Mouse (Mus musculus) heart, adult 2 months (tissue): ENCODE results near the gene 9930111J21Rik2. TPM values are rescaled to one million over a fixed set of nuclear protein-coding genes. Genes with fewer than 3 reads are reported as not detected.
"Not testable (repeated sequence)": the region's sequence is repeated elsewhere in the genome, so short reads cannot be mapped to it uniquely, and the experiment has no call there.

Experiments used
- DNase-seq, 2 experiments: peaks; one replicate each; pipeline ENCODE4 v3.0.0; 2021
- H3K27ac ChIP-seq: fragments of 200-600 bp; 2 replicates; pipeline ENCODE4 v1.8.1; 2022
- H3K27me3 ChIP-seq: fragments of 200-500 bp; 2 replicates; pipeline ENCODE4 v1.6.1; 2012; ENCODE audit warnings: mild to moderate bottlenecking, low read length, inconsistent platforms, mixed read lengths; ENCODE audit not compliant: control insufficient read depth, insufficient read depth
- H3K36me3 ChIP-seq: fragments of 200-500 bp; 2 replicates; pipeline ENCODE4 v1.6.1; 2012; ENCODE audit warnings: low read length, inconsistent platforms; ENCODE audit not compliant: control insufficient read depth, insufficient read depth
- H3K4me1 ChIP-seq: fragments of 200-500 bp; 2 replicates; pipeline ENCODE4 v1.6.1; 2011; ENCODE audit warnings: low read length; ENCODE audit not compliant: control insufficient read depth, insufficient read depth
- H3K4me3 ChIP-seq: fragments of 200-600 bp; 2 replicates; pipeline ENCODE4 v1.8.1; 2022
- H3K79me2 ChIP-seq: fragments of 200-500 bp; replicated peaks from 2 replicates; pipeline ENCODE4 v1.6.1; 2012; ENCODE audit warnings: mild to moderate bottlenecking, inconsistent platforms, low read length, moderate library complexity, mixed read lengths; ENCODE audit not compliant: control insufficient read depth, insufficient read depth
- H3K9ac ChIP-seq: fragments of 200-500 bp; 2 replicates; pipeline ENCODE4 v1.6.1; 2012; ENCODE audit warnings: low read depth, mild to moderate bottlenecking, control low read depth, inconsistent platforms, low read length, mixed read lengths
- CTCF ChIP-seq: fragments of 200-600 bp; IDR thresholded peaks from 2 replicates; pipeline ENCODE4 v1.8.1; 2022; ENCODE audit warnings: antibody characterized with exemption, mild to moderate bottlenecking, moderate library complexity
- EP300 ChIP-seq: fragments of 200-500 bp; IDR thresholded peaks from 2 replicates; pipeline ENCODE4 v1.6.1; 2011; ENCODE audit warnings: low read depth, low read length, control low read depth; ENCODE audit not compliant: insufficient read depth
- POLR2A ChIP-seq: fragments of 200-500 bp; IDR thresholded peaks from 2 replicates; pipeline ENCODE4 v1.6.1; 2011; ENCODE audit warnings: mild to moderate bottlenecking, low read depth, low read length, control low read depth; ENCODE audit not compliant: insufficient read depth
- WGBS: fragments of 180-500 bp; shearing (Covaris S2); methylation state at CpG from one replicate; pipeline ENCODE4 v1.1.7; 2018; 5-methylcytosine and 5-hydroxymethylcytosine counted together
- intact Hi-C: fragments of 180-260 bp; cut with DNase I; formaldehyde crosslinking; loops from one replicate; pipeline ENCODE4 v1.15.1; 2025
- long read RNA-seq: library from polyadenylated mRNA; stranded (forward); transcript quantifications from one replicate; pipeline ENCODE4 v2.0.0, GENCODE M21; 2021
- polyA plus RNA-seq: library from polyadenylated mRNA; depleted of rRNA; stranded (reverse); fragments of >200 nt; gene quantifications from 2 replicates; pipeline ENCODE4 v1.2.3, GENCODE M21; 2012; rRNA removed
- total RNA-seq, 2 experiments: library from RNA; stranded (reverse); gene quantifications; 2 replicates each; pipeline ENCODE4 v1.2.3; 2021

The 9930111J21Rik2 gene
- 1 to 10 TPM; 5.5 to 7.1 TPM for total RNA-seq
- 1.9 and 4.9 TPM in 2 replicates for polyA plus RNA-seq
- long read RNA-seq: 0 reads

DNA sequence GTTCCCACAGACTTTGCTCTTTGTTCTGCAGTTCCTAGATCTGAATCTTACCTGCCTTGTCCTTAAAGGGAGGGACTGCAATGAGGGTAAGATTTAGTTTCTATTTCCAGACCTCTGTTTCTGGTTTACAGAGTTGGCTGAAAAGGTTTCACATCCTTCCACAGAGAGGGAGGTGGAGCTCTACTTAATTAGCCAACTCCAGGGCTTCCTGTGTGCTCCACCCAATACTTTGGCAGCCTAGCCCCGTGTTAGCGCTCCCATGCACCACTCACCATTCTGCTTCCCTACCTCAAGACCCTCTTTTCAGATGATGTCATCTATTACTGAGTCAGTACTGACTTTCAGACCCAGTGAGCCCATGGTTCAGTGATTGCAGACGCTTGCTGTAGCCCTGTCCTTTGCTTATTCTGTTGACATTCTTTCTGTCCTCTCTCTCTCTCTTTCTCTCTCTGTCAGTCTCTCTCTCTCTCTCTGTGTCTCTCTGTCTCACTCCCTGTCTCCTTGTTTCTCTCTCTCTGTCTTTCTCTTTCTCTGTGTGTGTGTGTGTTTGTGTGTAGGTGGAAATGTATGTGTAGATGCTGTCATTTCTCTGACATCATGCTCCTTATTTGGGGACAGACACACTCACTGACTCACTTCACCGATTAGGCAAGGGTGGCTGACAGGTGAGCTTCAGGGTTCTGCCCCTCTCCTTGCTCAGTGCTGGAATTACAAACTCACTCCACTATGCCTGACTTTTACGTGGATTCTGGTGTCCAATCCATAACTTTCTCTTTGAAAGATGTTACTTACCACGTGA is at the start of gene 9930111J21Rik2:
Gene 9930111J21Rik2 (minus strand): TSS at position 150 of the 799 bp plus-strand sequence.
- H3K4me3 ChIP-seq, H3K9ac ChIP-seq, H3K27me3 ChIP-seq, H3K27ac ChIP-seq, H3K79me2 ChIP-seq, H3K4me1 ChIP-seq, H3K36me3 ChIP-seq, intact Hi-C loops, DNase-seq: not testable (repeated sequence)
- WGBS: 56% methylated on average over 1 of the region's 6 CpGs

DNA sequence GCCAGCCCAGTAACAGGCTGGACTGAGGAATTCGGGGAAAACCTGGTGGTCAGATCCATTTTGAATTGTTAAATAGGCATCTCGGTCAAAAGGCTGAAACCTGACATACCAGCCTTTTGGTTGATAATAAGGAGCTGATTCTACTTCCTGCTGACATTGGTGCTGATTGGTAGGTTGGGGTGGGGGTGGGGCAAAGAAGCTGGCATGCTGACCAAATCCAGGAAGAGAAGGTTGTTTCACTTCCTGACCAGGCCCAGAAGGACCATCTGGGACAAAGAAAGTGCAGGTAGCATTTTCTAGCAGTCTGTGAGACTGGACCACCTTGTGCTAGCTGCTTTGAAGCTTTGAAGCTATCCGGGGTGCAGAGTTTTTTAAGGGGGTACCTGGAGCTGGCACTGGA is 49.4 kb upstream of the 9930111J21Rik2 start:
- H3K4me3 ChIP-seq: no peak overlapping the region
- no peak overlapping the region for H3K9ac ChIP-seq
- H3K4me1 ChIP-seq: no peaks in the 10 kb centered on the region
- H3K27ac ChIP-seq: no peak overlapping the region
- intact Hi-C loops: no loop called here
- H3K27me3 ChIP-seq: no peaks in the 10 kb centered on the region
- TF ChIP-seq CTCF (no peak), EP300 (no peak), POLR2A (no peak)
- no peaks in the 10 kb centered on the region; the same call in 1 of the 2 replicates for H3K36me3 ChIP-seq
- 76% methylated on average over 3 of the region's 3 CpGs for WGBS
- DNase-seq: no peak
- no peaks in the 10 kb centered on the region for H3K79me2 ChIP-seq

DNA sequence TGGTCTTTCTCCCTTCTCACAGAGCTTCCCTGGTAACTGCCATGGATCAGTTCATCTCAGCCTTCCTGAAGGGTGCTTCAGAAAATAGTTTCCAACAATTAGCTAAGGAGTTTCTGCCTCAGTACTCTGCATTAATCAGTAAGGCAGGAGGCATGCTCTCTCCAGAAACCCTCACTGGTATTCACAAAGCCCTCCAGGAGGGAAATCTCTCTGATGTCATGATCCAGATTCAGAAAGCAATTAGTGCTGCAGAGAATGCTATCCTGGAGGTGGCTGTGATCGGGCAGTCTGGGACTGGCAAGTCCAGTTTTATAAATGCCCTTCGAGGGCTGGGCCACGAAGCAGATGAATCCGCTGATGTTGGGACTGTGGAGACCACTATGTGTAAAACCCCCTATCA is 44.3 kb upstream of the 9930111J21Rik2 start:
- Histone ChIP-seq H3K36me3 (no peaks in the 10 kb centered on the region; the same call in 1 of the 2 replicates), H3K4me1 (no peaks in the 10 kb centered on the region), H3K4me3 (no peak overlapping the region), H3K27me3 (no peaks in the 10 kb centered on the region), H3K27ac (no peak overlapping the region), H3K79me2 (no peaks in the 10 kb centered on the region), H3K9ac (no peak overlapping the region)
- WGBS: 86% methylated on average over 4 of the region's 4 CpGs
- DNase-seq: no peak
- no peak for TF ChIP-seq POLR2A
- TF ChIP-seq EP300: no peak
- no peak for TF ChIP-seq CTCF
- intact Hi-C loops: no loop called here

DNA sequence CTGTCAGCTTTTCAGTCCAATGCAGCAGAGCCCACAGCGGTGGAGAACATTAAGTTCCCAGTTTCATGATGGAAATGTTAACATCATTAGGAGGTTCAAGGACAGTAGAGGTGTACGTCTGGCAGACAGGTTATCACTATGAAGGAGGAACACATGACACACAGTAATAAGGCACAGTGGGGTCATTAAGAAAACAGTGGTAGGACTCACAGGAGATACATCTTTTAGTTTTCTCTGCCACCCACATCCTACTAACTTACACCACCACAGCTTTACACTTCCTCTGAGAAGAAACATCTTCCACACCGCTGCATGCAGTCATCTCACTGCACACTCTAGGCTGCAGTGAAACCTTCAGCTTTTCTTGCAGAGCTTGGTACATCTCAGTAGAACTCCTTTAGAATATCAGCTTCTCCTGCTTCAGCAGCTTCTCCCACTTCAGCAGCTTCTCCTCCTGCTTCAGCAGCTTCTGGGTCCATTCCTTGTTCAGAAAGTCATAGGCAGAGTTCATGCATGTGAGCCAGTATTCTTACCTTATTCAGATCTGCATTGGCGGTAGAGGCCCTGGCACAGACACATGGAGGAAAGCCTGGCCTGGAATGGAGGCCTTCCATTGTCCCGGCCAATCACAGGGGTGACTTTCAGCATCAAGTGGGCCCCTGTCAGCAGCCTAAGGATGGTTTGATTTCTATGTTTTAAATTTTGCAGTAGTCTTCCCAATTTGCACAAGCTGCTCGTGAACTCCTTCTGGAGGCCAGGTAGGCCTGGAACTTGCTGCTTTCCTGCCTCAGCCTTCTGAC is 43.0 kb upstream of the 9930111J21Rik2 start:
- whole genome bisulfite sequencing: 80% methylated on average over 6 of the region's 6 CpGs
- no peak for DNase-seq
- Histone ChIP-seq H3K4me1 (no peaks in the 10 kb centered on the region), H3K36me3 (no peaks in the 10 kb centered on the region; the same call in 1 of the 2 replicates), H3K27ac (no peak overlapping the region), H3K79me2 (no peaks in the 10 kb centered on the region), H3K4me3 (no peak overlapping the region), H3K9ac (0 out of 2 replicates have a peak overlapping the region, but pooled peaks have one; percentile 15), H3K27me3 (no peaks in the 10 kb centered on the region)
- intact Hi-C loops: no loop called here
- no peak for TF ChIP-seq POLR2A
- no peak for TF ChIP-seq CTCF
- TF ChIP-seq EP300: no peak

- Histone ChIP-seq H3K27ac (no peak overlapping the region), H3K9ac (no peak overlapping the region), H3K4me1 (peaks cover 1% of the 10 kb centered on the region), H3K27me3 (no peaks in the 10 kb centered on the region), H3K36me3 (no peaks in the 10 kb centered on the region; the same call in 1 of the 2 replicates), H3K79me2 (no peaks in the 10 kb centered on the region), H3K4me3 (no peak overlapping the region)
- TF ChIP-seq POLR2A (no peak), CTCF (no peak), EP300 (no peak)
- no peak for DNase-seq
- intact Hi-C loops: no loop called here
- WGBS: 71% methylated on average over 2 of the region's 2 CpGs
Measured at GRCm38 (mm10) chr11:49092786-49093185, 41.7 kb upstream of the 9930111J21Rik2 start.
